Mouse (Mus musculus): Measurements from ENCODE around the gene Gm20388. TPM values are rescaled to one million over a fixed set of nuclear protein-coding genes. Genes with fewer than 3 reads are reported as not detected.

The Gm20388 gene
- polyA plus RNA-seq, 1 experiment from 2014 or later: 7.4 TPM

- Histone ChIP-seq H3K9ac (ENCODE audit: low read length) (no peak overlapping the region), H3K9me3 (replicated peaks; ENCODE audit: control insufficient read depth, low read length) (no peaks in the 10 kb centered on the region), H3K4me3 (replicated peaks; ENCODE audit: low read length) (no peak overlapping the region), H3K4me2 (ENCODE audit: low read depth, low read length) (no peak overlapping the region), H3K27me3 (ENCODE audit: control insufficient read depth, insufficient read depth, low read length) (no peaks in the 10 kb centered on the region), H3K4me1 (ENCODE audit: control insufficient read depth, insufficient read depth, low read length) (peaks cover 26% of the 10 kb centered on the region), H3K27ac (ENCODE audit: low read length) (no peak overlapping the region), H3K36me3 (ENCODE audit: control insufficient read depth, insufficient read depth, low read length) (no peaks in the 10 kb centered on the region)
- no peak for ATAC-seq (ENCODE audit: insufficient read depth, low FRiP score)
- 80% methylated on average over 10 of the region's 10 CpGs for WGBS
Measured at GRCm38 (mm10) chr8:121372639-121372986, 1462.0 kb downstream of the Gm20388 start.

GRCm38 (mm10) chr8:121374284-121374683 lies 1463.6 kb downstream of the Gm20388 start:
- Histone ChIP-seq H3K27ac (ENCODE audit: low read length) (no peak overlapping the region), H3K27me3 (ENCODE audit: control insufficient read depth, insufficient read depth, low read length) (no peaks in the 10 kb centered on the region), H3K9me3 (replicated peaks; ENCODE audit: control insufficient read depth, low read length) (no peaks in the 10 kb centered on the region), H3K4me2 (ENCODE audit: low read depth, low read length) (no peak overlapping the region), H3K36me3 (ENCODE audit: control insufficient read depth, insufficient read depth, low read length) (no peaks in the 10 kb centered on the region), H3K4me3 (replicated peaks; ENCODE audit: low read length) (no peak overlapping the region), H3K4me1 (ENCODE audit: control insufficient read depth, insufficient read depth, low read length) (peaks cover 28% of the 10 kb centered on the region), H3K9ac (ENCODE audit: low read length) (no peak overlapping the region)
- 30% methylated on average over 9 of the region's 9 CpGs for WGBS
- ATAC-seq (ENCODE audit: insufficient read depth, low FRiP score): no peak

GRCm38 (mm10) chr8:121374777-121375176 lies 1464.1 kb downstream of the Gm20388 start:
- Histone ChIP-seq H3K4me1 (ENCODE audit: control insufficient read depth, insufficient read depth, low read length) (peaks cover 28% of the 10 kb centered on the region), H3K27me3 (ENCODE audit: control insufficient read depth, insufficient read depth, low read length) (no peaks in the 10 kb centered on the region), H3K27ac (ENCODE audit: low read length) (no peak overlapping the region), H3K36me3 (ENCODE audit: control insufficient read depth, insufficient read depth, low read length) (no peaks in the 10 kb centered on the region), H3K9ac (ENCODE audit: low read length) (no peak overlapping the region), H3K4me3 (replicated peaks; ENCODE audit: low read length) (no peak overlapping the region), H3K9me3 (replicated peaks; ENCODE audit: control insufficient read depth, low read length) (no peaks in the 10 kb centered on the region), H3K4me2 (ENCODE audit: low read depth, low read length) (no peak overlapping the region)
- 0 out of 2 replicates have a peak, but pooled peaks have one; percentile 31 for ATAC-seq (ENCODE audit: insufficient read depth, low FRiP score)
- WGBS: 16% methylated on average over 8 of the region's 8 CpGs

DNA sequence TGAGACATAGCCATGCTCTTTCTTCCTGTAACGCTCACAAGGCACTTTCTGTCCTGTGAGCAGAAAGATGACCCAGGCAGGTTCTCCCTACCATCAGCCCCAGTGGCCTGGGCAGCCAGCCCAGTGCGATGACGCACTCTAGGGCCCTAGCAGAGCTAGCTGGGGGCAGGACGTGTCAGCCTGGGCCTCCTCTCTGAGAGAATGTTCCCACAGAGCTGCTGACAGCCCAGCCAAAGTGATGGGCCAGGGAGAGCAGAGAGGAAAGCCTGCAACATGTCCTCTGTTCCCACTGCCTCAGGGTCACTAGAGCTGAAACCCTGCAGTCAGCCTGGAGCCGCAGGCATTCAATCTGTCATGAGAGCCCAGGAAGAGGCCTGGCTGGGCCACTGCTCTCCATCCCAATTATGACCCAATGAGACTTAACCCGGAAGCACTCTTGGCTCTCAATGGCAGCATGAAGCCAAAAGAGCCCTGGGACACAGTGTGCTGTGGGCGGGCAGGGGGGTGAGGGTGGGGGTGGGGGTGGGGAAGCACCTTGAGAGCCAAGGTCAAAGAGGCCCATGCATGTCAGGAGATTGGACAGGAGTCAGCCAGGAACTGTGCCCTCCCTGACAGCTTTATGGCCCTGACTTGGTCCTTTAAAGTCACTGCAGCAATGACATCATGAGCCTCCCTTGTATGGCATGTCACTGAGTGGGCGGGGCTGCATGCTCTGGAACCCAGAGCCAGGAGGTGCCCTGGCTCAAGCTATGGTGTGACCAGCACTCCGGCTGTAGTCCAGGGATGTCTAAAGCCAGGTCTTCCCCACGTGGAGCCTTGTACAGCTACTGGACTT lies 1465.7 kb downstream of the Gm20388 start:
- H3K27me3 ChIP-seq (ENCODE audit: control insufficient read depth, insufficient read depth, low read length): no peaks in the 10 kb centered on the region
- H3K9me3 ChIP-seq (replicated peaks; ENCODE audit: control insufficient read depth, low read length): no peaks in the 10 kb centered on the region
- no peak overlapping the region; the same call in 1 of the 2 replicates for H3K27ac ChIP-seq (ENCODE audit: low read length)
- H3K36me3 ChIP-seq (ENCODE audit: control insufficient read depth, insufficient read depth, low read length): no peaks in the 10 kb centered on the region
- H3K4me2 ChIP-seq (ENCODE audit: low read depth, low read length): no peak overlapping the region
- WGBS: 66% methylated on average over 10 of the region's 10 CpGs
- peaks cover 28% of the 10 kb centered on the region for H3K4me1 ChIP-seq (ENCODE audit: control insufficient read depth, insufficient read depth, low read length)
- peak; percentile 35; the same call in 1 of the 2 replicates for ATAC-seq (ENCODE audit: insufficient read depth, low FRiP score)
- H3K4me3 ChIP-seq (replicated peaks; ENCODE audit: low read length): no peak overlapping the region
- no peak overlapping the region for H3K9ac ChIP-seq (ENCODE audit: low read length)

- no peak overlapping the region for H3K4me2 ChIP-seq (ENCODE audit: low read depth, low read length)
Measured at GRCm38 (mm10) chr8:121377680-121378079, 1467.0 kb downstream of the Gm20388 start.

DNA sequence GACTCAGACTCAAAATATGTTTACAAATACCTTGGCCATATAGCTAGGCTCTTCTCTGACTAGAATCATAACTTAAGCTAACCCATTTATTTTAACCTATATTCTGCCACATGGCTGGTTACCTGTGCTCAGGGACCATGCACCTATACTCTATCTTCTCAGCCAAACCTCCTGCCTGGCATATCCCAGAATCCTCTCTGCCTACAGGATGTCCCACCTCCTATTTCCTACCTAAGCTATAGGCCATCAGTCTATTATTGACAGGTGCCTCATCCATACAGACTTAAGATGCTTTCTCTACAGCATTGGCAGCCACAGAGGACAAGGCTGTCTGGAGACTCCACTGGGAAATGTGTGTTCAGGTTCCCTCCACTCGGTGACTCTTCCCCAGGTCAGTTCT lies 1468.7 kb downstream of the Gm20388 start:
- Histone ChIP-seq H3K9me3 (replicated peaks; ENCODE audit: control insufficient read depth, low read length) (no peaks in the 10 kb centered on the region), H3K36me3 (ENCODE audit: control insufficient read depth, insufficient read depth, low read length) (no peaks in the 10 kb centered on the region), H3K27ac (ENCODE audit: low read length) (no peak overlapping the region), H3K27me3 (ENCODE audit: control insufficient read depth, insufficient read depth, low read length) (no peaks in the 10 kb centered on the region), H3K4me3 (replicated peaks; ENCODE audit: low read length) (no peak overlapping the region), H3K9ac (ENCODE audit: low read length) (no peak overlapping the region), H3K4me1 (ENCODE audit: control insufficient read depth, insufficient read depth, low read length) (peaks cover 32% of the 10 kb centered on the region), H3K4me2 (ENCODE audit: low read depth, low read length) (no peak overlapping the region)
- ATAC-seq (ENCODE audit: insufficient read depth, low FRiP score): no peak
- WGBS: 84% methylated on average over 1 of the region's 1 CpGs

More at GRCm38 (mm10) chr8:121377680-121378079, 1467.0 kb downstream of the Gm20388 start:
- H3K9ac ChIP-seq (ENCODE audit: low read length): peak overlapping the region; percentile 13; the same call in 1 of the 2 replicates
- no peak overlapping the region for H3K4me3 ChIP-seq (replicated peaks; ENCODE audit: low read length)
- 10% methylated on average over 10 of the region's 10 CpGs for WGBS
- peak overlapping the region; percentile 43 for H3K27ac ChIP-seq (ENCODE audit: low read length)
- peaks cover 34% of the 10 kb centered on the region for H3K4me1 ChIP-seq (ENCODE audit: control insufficient read depth, insufficient read depth, low read length)
- peak; percentile 77 for ATAC-seq (ENCODE audit: insufficient read depth, low FRiP score)
- H3K27me3 ChIP-seq (ENCODE audit: control insufficient read depth, insufficient read depth, low read length): no peaks in the 10 kb centered on the region
- no peaks in the 10 kb centered on the region for H3K9me3 ChIP-seq (replicated peaks; ENCODE audit: control insufficient read depth, low read length)
- no peaks in the 10 kb centered on the region for H3K36me3 ChIP-seq (ENCODE audit: control insufficient read depth, insufficient read depth, low read length)

GRCm38 (mm10) chr8:121382583-121383241 lies 1472.1 kb downstream of the Gm20388 start:
- Histone ChIP-seq H3K4me3 (replicated peaks; ENCODE audit: low read length) (peak overlapping the region; percentile 29), H3K36me3 (ENCODE audit: control insufficient read depth, insufficient read depth, low read length) (no peaks in the 10 kb centered on the region), H3K27me3 (ENCODE audit: control insufficient read depth, insufficient read depth, low read length) (no peaks in the 10 kb centered on the region), H3K4me1 (ENCODE audit: control insufficient read depth, insufficient read depth, low read length) (peaks cover 15% of the 10 kb centered on the region), H3K9ac (ENCODE audit: low read length) (peak overlapping the region; percentile 59), H3K27ac (ENCODE audit: low read length) (no peak overlapping the region), H3K9me3 (replicated peaks; ENCODE audit: control insufficient read depth, low read length) (no peaks in the 10 kb centered on the region), H3K4me2 (ENCODE audit: low read depth, low read length) (peak overlapping the region; percentile 51)
- WGBS: 3% methylated on average over 21 of the region's 21 CpGs
- peak; percentile 47 for ATAC-seq (ENCODE audit: insufficient read depth, low FRiP score)

- H3K27ac ChIP-seq (ENCODE audit: low read length): no peak overlapping the region
- no peak overlapping the region for H3K4me2 ChIP-seq (ENCODE audit: low read depth, low read length)
- no peaks in the 10 kb centered on the region for H3K9me3 ChIP-seq (replicated peaks; ENCODE audit: control insufficient read depth, low read length)
- no peak overlapping the region for H3K4me3 ChIP-seq (replicated peaks; ENCODE audit: low read length)
- no peaks in the 10 kb centered on the region for H3K36me3 ChIP-seq (ENCODE audit: control insufficient read depth, insufficient read depth, low read length)
- no peak overlapping the region for H3K9ac ChIP-seq (ENCODE audit: low read length)
- 44% methylated on average over 7 of the region's 7 CpGs for WGBS
- peaks cover 8% of the 10 kb centered on the region for H3K4me1 ChIP-seq (ENCODE audit: control insufficient read depth, insufficient read depth, low read length)
- H3K27me3 ChIP-seq (ENCODE audit: control insufficient read depth, insufficient read depth, low read length): no peaks in the 10 kb centered on the region
- no peak for ATAC-seq (ENCODE audit: insufficient read depth, low FRiP score)
Measured at GRCm38 (mm10) chr8:121385540-121385939, 1474.9 kb downstream of the Gm20388 start.

- H3K4me2 ChIP-seq (ENCODE audit: low read depth, low read length): no peak overlapping the region
Measured at GRCm38 (mm10) chr8:121390608-121391007, 1480.0 kb downstream of the Gm20388 start.

More at GRCm38 (mm10) chr8:121390608-121391007, 1480.0 kb downstream of the Gm20388 start:
- no peak overlapping the region for H3K4me3 ChIP-seq (replicated peaks; ENCODE audit: low read length)
- peak; percentile 73; the same call in 1 of the 2 replicates for ATAC-seq (ENCODE audit: insufficient read depth, low FRiP score)
- H3K36me3 ChIP-seq (ENCODE audit: control insufficient read depth, insufficient read depth, low read length): no peaks in the 10 kb centered on the region
- H3K27me3 ChIP-seq (ENCODE audit: control insufficient read depth, insufficient read depth, low read length): peaks cover 15% of the 10 kb centered on the region; the same call in 1 of the 2 replicates
- no peaks in the 10 kb centered on the region for H3K9me3 ChIP-seq (replicated peaks; ENCODE audit: control insufficient read depth, low read length)
- 0 out of 2 replicates have a peak, but pooled peaks cover 4% of the 10 kb centered on the region for H3K4me1 ChIP-seq (ENCODE audit: control insufficient read depth, insufficient read depth, low read length)
- no peak overlapping the region for H3K27ac ChIP-seq (ENCODE audit: low read length)
- no peak overlapping the region for H3K9ac ChIP-seq (ENCODE audit: low read length)
- 16% methylated on average over 11 of the region's 11 CpGs for WGBS
